ENCODE assay signal across 11 mouse cellular contexts in the genomic region with DNA sequence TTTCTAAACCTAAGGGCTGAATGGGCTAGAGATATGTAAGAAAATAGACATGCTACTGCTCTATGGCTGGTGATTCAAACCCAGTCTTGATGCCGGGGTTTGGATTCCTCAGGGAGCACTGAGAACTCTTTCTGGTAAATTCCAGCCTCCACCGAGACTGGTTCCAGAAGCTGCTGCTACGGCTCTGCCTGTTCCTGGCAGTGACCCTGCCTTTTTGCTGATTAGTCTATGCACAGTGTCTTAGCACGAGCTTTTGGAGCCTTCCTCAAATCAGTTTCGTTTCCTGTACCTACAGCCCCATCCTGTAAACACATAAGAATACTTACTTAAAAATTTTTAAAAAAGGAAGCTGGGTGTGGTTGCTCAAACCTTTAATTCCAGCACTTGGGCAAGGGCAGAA.
DNase-seq lines count a peak whose midpoint lies in the region; ATAC-seq lines count a peak whose summit lies in the region.
"Had no signal": no experiment of that assay in that cellular context is flagged by ENCODE, and none has a peak within 500 bp of the region (broad histone marks: within the 10 kb centered on the region; RNA-seq: fewer than 3 reads in every experiment).

No protein-coding gene starts in this region.

- H3K4me3 ChIP-seq in macrophage (ENCODE audit: inconsistent target) = no peak overlapping the region
- H3K4me3 ChIP-seq in neural tube, embryonic 15.5 days (replicated peaks) = no peak overlapping the region
- H3K4me3 ChIP-seq: forebrain, embryonic 13.5 days had no signal

- H3K9ac ChIP-seq in neural tube, embryonic 15.5 days (replicated peaks) = no peak overlapping the region
- H3K9ac ChIP-seq: forebrain, embryonic 13.5 days had no signal

- 42% methylated on average over 5 of the region's 5 CpGs for WGBS in macrophage (ENCODE audit: missing documents)
- WGBS in neural tube, embryonic 15.5 days = 86% methylated on average over 5 of the region's 5 CpGs

- H3K27ac ChIP-seq in macrophage = peak overlapping the region; percentile 76
- no peak overlapping the region for H3K27ac ChIP-seq in neural tube, embryonic 15.5 days (replicated peaks)
- H3K27ac ChIP-seq: forebrain, embryonic 13.5 days had no signal

- H3K9me3 ChIP-seq in neural tube, embryonic 15.5 days (replicated peaks) = no peaks in the 10 kb centered on the region
- H3K9me3 ChIP-seq: forebrain, embryonic 13.5 days had no signal

- no peaks in the 10 kb centered on the region for H3K4me1 ChIP-seq in neural tube, embryonic 15.5 days

- DNase-seq in heart, adult 11 months = peak; percentile 96
- no peak for DNase-seq in heart, postnatal 10 days
- DNase-seq in layer of hippocampus, adult 9-11 months = peak; percentile 12
- no peak for DNase-seq in layer of hippocampus, postnatal 36 days
- DNase-seq in B cell, adult 2 months = peak; percentile 53 to 57
- DNase-seq in layer of hippocampus, postnatal 25 days (ENCODE audit: extremely low spot score in 1 of 2, low spot score in 1 of 2) = no peak
- DNase-seq: cerebellum, adult 11 months; midbrain, embryonic 14.5 days had no signal

- intact Hi-C loops in heart, postnatal 10 days (cut with DNase I) = no loop called here

- no peaks in the 10 kb centered on the region for H3K27me3 ChIP-seq in neural tube, embryonic 15.5 days (replicated peaks)
- H3K27me3 ChIP-seq: forebrain, embryonic 13.5 days had no signal

- no peaks in the 10 kb centered on the region for H3K36me3 ChIP-seq in macrophage (ENCODE audit: inconsistent target)
- H3K36me3 ChIP-seq in neural tube, embryonic 15.5 days = no peaks in the 10 kb centered on the region

- H3K4me2 ChIP-seq in neural tube, embryonic 15.5 days = no peak overlapping the region
- H3K4me2 ChIP-seq: forebrain, embryonic 13.5 days had no signal

- H3K79me2 ChIP-seq in macrophage (ENCODE audit: inconsistent target) = no peaks in the 10 kb centered on the region

- no peak for ATAC-seq in neural tube, embryonic 15.5 days (ENCODE audit: low FRiP score)
- ATAC-seq: forebrain, embryonic 13.5 days had no signal

Comparison
In these comparisons a context has a peak if more than half of its experiments do, and no peak if none do; other contexts are left out.
1. DNase-seq: peak in heart, adult 11 months (single experiment), layer of hippocampus, adult 9-11 months (single experiment) and B cell, adult 2 months (2 of 2); none in heart, postnatal 10 days (0 of 2), layer of hippocampus, postnatal 36 days (0 of 2) and layer of hippocampus, postnatal 25 days (0 of 2).